Mouse (Mus musculus) mouse embryonic stem cell (cell line): Measurements from ENCODE around the gene Dapk3.
"Not testable (repeated sequence)": the region's sequence is repeated elsewhere in the genome, so short reads cannot be mapped to it uniquely, and the experiment has no call there.

Experiments
- in situ Hi-C, 2 experiments: fragments of 300-500 bp; cut with MboI; formaldehyde crosslinking; loops; 1 replicate in 1 of 2; 3 replicates in 1 of 2; pipeline ENCODE4 v1.14.3; 2019 to 2020; ENCODE audit warnings: low sequenced_read_pairs in 2 of 2, low pct_unique_long_range_greater_than_20kb in 1 of 2, mixed read lengths in 1 of 2; ENCODE audit not compliant: unreplicated experiment in 1 of 2

The Dapk3 gene

DNA sequence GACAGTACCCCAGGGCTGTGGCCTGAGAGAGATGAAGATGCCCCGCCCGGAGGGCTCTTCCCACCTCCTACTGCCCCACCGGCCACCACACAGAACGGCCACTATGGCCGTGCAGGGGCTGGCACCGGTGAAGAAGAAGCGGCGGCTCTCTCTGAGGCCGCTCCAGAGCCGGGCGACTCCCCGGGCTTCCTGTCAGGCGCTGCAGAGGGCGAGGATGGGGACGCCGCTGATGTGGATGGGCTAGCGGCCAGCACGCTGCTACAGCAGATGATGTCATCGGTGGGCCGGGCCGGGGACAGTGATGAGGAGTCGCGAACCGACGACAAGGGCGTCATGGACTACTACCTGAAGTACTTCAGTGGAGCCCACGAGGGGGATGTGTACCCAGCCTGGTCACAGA, 38.1 kb upstream of the Dapk3 start:
- in situ Hi-C loops: no loop called here

DNA sequence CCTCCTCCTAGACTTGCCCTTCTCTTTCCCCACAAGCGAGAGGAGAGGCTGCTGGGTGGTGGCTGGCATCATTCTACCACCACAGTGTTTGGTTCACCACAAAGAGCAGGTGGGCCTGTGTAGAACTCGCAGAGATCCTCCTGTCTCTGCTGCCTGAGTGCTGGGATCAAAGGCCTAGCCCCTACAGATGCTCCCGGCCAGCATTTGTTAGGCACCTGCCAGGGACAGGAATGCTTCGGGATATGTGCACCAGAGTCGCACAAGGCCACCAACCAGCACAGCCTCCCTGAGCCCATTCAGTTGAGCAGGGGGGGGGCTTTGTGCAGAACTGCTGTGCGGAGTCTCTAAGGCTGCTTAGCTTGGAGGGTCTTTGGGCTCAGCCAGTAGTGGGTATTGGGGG, 37.5 kb upstream of the Dapk3 start:
- in situ Hi-C loops: no loop called here

DNA sequence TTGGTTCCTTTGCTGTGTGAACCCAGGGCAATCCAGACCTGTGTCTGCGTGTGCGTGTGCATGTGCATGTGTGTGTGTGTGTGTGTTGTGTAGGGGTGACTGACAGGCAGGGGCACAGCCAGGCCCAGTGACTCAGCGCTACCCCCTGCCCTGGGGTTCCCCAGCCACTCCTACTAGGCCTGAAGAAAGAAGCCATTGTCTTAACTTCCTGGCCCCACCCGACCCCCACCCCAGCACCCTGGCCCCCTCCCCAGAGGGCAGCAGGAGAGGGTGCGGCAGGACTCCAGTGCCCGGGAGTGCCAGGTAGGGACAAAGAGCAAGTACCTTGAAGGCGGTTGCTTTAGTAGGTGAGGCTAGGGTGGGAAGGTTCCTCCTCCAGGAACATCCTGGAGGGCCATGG, 37.0 kb upstream of the Dapk3 start:
- in situ Hi-C loops: no loop called here

DNA sequence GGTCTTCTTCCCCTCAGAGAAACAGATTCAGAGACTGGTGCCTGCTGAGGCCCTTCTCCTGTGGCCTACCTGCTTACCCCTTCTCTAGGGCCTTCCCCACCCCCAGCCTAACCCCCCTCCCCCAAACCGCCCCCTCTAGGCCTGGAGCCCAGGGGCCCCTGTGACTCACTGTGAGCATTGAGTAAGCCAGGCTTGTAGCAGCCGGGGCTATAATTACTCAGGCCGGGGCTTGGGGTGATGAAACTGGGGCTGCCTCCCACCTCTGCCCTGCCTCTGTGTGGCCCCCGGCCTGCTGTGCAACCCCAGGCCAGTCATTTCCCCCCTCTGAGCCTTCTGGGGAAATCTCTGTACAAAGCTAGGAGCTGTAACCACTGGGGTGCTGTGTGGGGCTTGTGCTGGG, 36.5 kb upstream of the Dapk3 start:
- in situ Hi-C loops: no loop called here

DNA sequence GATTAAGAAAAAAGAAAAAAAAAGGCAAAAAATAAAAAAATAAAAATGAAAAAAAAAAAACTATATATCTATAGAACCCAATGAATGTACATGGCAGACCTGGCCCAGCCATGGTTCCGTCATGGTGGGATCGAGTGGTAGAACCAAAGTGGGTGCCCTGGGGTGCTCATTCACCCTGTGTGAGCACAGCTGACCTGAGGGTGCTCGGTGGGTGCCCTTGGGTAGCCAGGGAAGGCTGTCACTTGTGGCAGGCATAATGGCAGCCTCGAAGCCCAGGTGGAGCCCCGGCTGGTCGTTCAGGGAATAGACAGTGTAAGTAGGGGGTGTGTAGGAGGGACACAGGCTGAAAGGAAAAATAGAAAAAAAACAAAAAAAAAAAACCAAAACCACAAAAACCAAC, 31.5 kb upstream of the Dapk3 start:
- in situ Hi-C loops: no loop called here

DNA sequence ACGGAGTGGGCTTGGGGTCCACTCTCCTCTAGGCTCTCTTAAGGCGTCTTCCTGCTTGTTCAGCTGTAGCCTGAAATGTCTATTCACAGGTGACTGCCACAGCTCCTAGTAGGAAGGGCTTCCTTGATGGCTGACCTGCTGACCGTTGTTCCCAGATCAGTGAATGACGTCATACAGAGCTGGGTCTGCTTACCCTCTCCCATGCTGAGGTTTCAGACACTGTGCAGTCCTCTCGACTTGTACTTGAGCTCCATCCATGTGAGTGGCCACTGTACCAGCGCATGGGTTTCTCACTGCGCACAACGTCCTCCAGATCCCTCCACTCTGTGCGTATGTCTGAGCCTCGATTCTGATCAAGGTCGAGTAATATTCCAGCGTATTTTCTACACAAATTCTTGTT, 30.2 kb upstream of the Dapk3 start:
- in situ Hi-C loops: no loop called here

DNA sequence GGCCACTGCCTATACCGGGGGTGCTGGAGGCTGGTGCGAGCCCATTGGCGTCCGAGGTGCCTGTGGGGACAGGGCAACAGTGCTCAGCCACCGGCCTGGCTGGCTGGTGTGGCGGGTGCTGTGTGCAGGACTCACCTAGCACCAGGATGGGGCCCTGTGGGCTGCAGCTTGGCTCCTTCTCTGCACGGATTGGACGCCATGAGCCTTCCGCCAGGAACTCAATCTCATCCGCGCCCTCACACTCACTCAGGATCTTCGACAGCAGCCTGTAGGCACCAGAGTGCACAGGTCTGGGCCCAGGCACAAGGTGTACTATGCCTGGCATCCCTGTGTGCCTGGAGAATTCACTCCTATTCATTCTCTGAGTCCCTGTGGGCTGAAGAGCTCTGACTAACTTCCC, 28.5 kb upstream of the Dapk3 start:
- in situ Hi-C loops: no loop called here

DNA sequence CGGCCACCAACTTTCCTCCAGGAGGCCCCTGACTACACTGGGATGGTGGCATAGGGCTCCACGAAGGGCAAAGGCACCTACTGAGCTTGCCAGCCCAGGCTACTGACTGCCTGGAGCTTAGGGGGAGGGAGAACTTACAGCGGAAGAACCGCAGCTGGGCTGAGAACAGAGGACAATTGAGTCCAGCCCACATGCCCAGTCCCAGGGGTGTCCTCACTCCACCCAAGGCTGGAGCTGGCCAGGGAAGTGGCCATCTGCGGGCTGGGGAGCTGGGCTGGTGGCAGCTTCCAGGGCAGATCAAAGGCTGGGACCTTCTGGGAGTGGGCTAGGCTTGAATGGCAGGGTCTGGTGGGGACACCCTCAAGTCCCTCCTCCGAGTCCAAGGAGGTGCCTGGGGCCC, 28.1 kb upstream of the Dapk3 start:
- in situ Hi-C loops: no loop called here

DNA sequence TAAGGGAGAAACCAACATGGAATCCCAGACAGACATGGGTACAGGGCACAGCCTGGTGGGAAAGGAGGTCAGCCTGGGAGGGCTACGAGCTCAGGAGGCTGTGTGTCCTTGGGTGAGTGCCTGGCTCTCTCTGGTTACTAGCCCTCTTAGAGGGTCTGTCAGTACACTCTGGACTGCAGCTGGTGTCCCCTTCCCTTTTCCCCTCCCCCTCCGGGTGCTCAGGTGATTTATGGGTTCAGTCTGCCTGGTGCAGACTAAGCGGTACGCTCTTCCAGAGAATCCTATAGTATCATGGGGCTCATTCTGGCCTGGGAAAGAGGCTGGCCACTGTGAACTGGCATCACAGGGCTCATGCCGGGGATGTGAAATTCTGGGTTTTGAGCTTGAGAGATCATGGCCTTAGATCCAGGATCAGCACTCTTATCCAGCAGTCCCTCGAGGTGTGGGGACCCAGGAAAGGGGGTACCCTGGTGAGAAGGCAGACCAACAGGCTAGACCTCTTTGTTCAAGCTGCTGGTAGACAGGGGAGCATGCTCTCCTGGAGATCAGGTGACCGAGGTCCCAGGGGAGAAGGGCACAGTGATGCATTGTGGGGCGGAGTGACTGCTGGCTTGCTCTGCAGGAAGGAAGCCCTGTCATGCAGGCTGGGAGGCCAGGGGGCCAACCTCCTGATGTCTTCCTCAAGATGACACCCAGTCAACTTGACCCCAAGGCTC, 21.0 kb upstream of the Dapk3 start:
- in situ Hi-C loops: no loop called here

DNA sequence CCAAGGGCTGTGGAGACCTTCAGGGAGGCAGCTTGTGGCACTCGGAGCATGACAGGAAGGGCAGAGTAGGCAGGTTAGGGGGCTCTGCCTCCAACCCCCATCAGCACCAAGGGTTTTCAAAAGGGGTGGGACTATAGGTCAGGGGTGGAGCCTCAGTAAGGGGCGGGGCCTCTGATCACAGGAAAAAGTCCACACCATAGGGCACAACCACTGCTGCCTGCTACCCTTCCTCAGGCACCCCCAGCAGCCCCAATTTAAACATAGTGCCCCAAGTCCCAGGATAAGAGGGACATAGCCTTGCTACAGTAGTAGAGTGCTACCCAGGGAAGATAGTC, 20.5 kb upstream of the Dapk3 start:
- in situ Hi-C loops: no loop called here

DNA sequence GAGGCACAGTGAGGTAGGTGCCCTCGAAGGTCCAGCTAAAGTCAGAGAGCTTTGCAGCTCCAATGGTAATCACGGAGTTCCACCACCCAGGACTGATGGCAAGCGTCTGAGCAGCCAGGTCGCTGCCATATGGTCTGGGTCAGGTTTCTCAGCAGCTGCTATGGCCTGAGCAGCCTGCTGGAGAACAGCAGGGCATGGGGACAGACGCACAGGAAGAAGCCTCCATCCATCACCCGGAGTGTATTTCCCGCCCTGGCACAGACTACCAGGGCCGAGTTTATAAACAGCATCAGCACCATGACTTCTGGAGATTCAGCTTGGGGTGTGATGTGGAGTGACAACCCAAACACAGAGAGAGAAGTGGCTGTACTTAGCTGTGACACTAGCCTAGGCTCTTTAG, 17.7 kb upstream of the Dapk3 start:
- in situ Hi-C loops: no loop called here

DNA sequence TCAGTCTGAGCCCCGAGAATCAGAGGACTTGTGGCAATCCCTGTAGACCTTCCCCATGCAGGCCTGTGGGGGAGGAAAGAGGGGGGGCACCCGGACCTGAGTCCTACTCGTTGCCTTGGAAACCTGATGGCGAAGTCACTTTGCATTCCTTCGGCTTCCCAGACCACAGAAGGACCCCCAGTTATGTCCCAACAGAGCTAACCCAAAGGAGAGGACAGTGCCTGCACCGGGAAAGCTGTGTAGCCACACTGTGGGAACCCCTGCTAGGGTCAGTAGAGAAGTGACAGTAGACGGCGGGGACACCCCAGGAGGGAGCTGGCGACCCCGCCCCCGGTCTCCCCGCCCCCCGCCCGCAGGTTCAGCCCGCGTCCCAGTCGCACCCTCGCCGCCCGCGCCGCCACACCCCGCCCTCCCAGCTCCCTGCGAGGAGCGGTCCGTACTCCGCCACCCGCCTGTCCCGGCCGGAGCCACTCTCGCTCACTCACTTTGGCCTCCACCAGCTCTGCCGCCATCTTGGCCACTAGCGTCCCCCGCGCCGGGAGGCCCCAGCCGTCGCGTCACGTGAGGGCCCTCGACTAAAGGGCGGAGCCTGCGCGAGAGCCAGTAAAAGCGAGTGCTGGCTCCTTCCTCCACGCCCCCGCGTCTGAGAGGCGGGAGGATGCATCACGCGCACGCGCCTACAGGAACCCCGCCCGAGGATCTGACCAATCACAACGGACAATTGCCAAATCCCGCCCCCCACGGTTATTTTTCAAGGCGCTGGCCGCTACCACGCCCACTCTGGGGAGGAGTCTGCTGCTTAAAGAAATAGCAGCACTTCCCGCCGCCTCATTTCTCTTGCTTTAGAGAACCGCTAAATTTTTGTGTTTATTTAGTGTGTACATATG, 15.4 kb upstream of the Dapk3 start, which contains the start of gene Pias4:
TSS of gene Pias4 (minus strand) at position 724 of the 887 bp plus-strand sequence.
- in situ Hi-C loops: no loop called here

DNA sequence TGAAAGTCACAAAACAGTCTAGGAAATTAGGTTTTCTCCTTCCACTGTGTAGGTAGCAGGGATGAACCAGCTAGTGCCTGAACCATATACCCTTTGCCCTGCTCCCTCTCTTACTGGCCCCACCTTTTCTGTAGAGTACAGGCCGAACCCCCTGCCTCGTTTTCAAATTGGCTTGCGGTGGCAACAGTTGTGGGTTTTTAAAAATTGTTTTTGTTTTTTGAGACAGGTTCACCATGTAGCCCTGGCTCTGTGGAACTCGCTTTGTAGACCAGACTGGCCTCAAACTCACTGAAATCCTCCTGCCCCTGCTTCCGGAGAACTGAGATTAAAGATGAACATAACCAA, 14.7 kb upstream of the Dapk3 start:
- in situ Hi-C loops: no loop called here

DNA sequence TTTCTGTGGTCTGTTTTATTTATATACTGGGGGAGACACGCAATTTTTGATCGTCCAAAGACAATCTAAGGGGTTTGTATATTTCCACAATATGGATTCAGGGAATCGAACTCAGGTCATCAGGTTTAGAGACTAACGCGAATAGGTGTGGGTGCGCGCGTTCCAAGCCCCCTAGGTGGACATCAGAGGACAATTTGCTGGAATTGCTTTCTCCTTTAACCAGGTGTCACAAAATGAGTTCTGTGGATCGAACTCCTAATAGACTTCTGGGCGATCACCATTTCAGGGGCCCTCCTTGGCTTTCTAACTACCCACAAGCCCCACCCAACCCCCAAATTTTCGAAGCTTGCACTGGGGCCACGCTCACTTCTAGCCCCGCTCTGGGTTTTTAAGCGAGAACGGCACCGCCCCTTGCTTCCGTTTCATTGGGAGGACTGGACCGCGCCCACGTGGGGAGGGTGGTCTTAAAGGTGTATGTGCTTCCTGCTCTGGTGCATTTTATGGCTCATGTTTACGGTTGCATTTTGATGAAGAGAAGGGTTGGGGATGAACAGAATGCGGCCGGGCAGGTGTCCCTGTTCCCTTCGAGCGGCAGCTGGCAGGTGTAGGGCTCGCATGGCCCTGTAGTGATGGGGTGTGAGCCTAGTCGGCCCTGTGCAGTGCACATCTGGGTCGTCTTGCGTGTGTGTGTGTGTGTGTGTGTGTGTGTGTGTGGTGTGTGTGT, 14.1 kb upstream of the Dapk3 start:
- in situ Hi-C loops: no loop called here

DNA sequence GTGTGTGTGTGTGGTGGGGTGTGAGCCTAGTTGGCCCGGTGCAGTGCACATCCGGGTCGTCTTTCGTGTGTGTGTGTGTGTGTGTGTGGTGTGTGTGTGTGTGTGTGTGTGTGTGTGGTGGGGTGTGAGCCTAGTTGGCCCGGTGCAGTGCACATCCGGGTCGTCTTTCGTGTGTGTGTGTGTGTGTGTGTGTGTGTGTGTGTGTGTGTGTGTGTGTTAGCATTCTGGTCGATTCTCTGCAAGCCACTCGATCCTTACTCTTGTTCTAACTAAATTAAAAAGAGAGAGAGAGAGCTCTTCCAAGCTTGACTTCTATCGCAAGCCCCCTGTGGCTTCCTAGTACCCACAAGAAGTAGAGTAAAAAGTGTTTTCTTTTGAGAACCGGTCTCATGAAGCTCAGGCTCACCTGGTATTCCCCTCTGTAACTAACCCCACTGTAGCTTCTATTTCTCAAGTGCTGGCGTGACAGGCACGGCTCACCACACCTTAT, 13.3 kb upstream of the Dapk3 start:
- in situ Hi-C loops: not testable (repeated sequence)

DNA sequence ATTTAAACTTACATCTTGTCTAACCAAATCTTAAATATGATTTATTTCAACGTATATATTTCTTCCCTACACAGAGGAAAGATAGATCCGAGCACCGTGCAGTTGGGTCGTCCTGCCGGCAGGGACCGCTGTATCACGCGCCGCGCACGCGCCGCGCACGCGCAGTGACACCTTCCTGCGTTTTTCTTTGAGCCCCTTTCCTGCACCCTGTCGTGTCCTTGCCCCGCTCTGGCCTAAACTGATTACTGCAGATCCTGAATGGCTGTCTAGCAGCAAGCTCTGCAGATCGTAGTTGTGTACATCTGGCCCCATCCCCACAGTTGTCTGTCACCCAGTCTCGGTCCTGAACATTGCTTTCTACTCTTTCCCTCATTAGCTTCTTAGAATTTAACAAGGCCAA, 9.7 kb upstream of the Dapk3 start:
- in situ Hi-C loops: loop anchor here in 1 of 2 experiments (5.0 to 10.0 kb wide), 2 partner anchors 86 to 148 kb away; partner anchors contain the start of gene Diras1

DNA sequence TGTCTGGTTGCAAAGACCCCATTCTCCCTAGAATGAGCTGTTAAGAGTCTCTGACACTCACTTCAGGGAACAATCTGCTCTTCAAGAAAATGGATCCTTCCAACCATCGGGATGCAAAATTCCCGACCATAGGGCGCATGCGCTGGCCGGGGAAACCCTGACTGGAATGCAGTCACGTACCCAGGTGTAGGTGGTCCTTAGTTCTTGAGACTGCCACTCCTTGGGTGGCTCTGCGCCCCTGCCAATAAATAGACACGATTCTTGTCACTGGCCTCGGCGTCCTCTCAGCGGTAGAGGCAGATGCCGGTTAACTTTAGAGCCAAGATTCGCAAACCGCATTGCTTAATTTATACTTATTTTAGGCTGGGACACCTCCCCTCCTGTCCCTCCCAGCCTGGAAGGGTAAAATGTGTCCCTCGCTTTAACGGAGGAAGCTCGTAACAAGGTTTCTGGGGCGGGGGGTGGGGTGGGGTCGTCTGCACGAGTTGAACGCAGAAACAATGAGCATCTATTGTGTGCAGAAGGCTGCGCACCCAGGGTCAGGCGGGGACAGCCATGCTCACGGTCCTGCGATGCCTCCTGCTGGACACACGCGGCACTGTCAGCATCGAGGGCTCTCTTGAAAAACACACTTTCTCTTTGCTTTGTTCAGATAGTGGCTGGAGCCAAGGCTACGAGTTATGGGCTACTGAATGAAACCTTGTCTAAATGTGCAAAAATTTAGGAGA, 8.0 kb upstream of the Dapk3 start:
- in situ Hi-C loops: loop anchor here in 1 of 2 experiments (5.0 to 10.0 kb wide), 2 partner anchors 87 to 150 kb away; partner anchors contain the start of gene Diras1

DNA sequence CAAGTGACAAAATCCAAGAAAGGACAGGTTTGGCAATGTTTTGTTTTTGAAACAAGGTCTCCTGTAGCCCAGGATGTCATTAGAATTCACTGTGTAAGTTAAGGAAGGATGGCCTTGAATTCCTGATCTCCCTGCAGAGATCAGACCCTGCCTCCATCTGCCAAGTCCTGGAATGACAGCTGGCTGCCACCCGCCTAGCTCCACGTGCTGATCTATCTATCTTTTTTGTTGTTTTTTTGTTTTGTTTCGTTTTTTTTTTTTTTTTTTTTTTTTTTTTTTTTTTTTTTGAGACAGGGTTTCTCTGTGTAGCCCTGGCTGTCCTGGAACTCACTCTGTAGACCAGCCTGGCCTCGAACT, 7.5 kb upstream of the Dapk3 start:
- in situ Hi-C loops: loop anchor here in 1 of 2 experiments (10.0 kb wide), 1 partner anchor 151 kb away; the partner anchor contains the start of gene Diras1
